Mouse (Mus musculus): Measurements from ENCODE around the gene Fras1. TPM values are rescaled to one million over a fixed set of nuclear protein-coding genes. Genes with fewer than 3 reads are reported as not detected.

The Fras1 gene
- total and polyA plus RNA-seq, 2 experiments from 2014 or later, result 2.2 to 6.2 TPM

DNA sequence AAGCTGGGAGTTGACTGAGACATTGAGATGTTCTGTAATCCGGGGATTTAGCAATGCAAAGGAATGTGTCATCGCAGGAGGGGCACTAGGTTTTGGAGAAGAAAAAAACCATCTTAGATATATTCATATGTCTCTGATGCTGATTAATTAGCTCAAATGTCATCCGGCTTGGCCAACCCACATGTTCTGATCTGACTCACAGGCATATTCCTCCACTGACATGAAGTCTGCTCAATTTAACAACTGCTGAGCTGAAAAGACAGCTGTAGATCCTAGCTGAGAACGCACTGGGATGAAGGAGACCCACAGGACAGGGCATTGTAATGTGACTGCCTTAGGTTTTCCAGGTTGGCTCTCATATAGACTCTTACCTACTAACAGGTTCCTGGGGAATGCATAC, 128.0 kb downstream of the Fras1 start:
- H3K27ac ChIP-seq (ENCODE audit: low read depth, low read length), result no peak overlapping the region
- no peaks in the 10 kb centered on the region for H3K9me3 ChIP-seq (ENCODE audit: low read length)
- no peak overlapping the region for H3K4me2 ChIP-seq (ENCODE audit: low read depth)
- no peaks in the 10 kb centered on the region for H3K27me3 ChIP-seq (ENCODE audit: insufficient read depth, low read length)
- H3K9ac ChIP-seq, result no peak overlapping the region
- ATAC-seq (no peak; the same call in 1 of the 2 replicates), DNase-seq (no peak)
- WGBS, result 77% methylated on average over 4 of the region's 4 CpGs
- H3K36me3 ChIP-seq (ENCODE audit: insufficient read depth), result no peaks in the 10 kb centered on the region
- TF ChIP-seq CTCF (IDR thresholded peaks at IDR 0.05; ENCODE audit: low read depth), result no peak
- no peak overlapping the region for H3K4me3 ChIP-seq (ENCODE audit: low read depth, low read length)
- H3K4me1 ChIP-seq (ENCODE audit: insufficient read depth), result no peaks in the 10 kb centered on the region

DNA sequence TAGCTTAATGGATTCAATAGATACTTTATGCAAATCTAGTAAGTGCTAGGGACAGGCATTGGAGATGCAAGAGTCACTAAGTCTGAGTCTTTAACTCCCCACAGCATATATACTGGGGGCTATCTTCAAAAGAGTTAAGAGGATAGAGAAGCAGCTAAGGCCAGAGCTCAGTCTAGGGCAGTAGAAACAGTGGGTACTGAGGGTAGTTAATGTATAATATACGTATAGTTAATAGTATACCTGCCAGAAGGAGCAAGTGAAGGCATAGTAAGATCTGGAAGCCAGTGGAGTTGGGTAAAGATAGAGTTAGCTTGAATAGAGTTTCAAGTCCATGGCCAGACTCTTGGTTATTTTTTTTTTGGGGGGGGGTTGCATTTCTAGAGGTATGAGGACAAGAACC, 128.6 kb downstream of the Fras1 start:
- no peaks in the 10 kb centered on the region for H3K4me1 ChIP-seq (ENCODE audit: insufficient read depth)
- H3K4me2 ChIP-seq (ENCODE audit: low read depth), result no peak overlapping the region
- no peak overlapping the region for H3K9ac ChIP-seq
- WGBS, result 88% methylated on average over 1 of the region's 1 CpGs
- no peak for TF ChIP-seq CTCF (IDR thresholded peaks at IDR 0.05; ENCODE audit: low read depth)
- H3K9me3 ChIP-seq (ENCODE audit: low read length), result no peaks in the 10 kb centered on the region
- H3K27me3 ChIP-seq (ENCODE audit: insufficient read depth, low read length), result no peaks in the 10 kb centered on the region
- no peak for ATAC-seq
- H3K4me3 ChIP-seq (ENCODE audit: low read depth, low read length), result no peak overlapping the region
- no peaks in the 10 kb centered on the region for H3K36me3 ChIP-seq (ENCODE audit: insufficient read depth)
- no peak overlapping the region for H3K27ac ChIP-seq (ENCODE audit: low read depth, low read length)
- no peak for DNase-seq

DNA sequence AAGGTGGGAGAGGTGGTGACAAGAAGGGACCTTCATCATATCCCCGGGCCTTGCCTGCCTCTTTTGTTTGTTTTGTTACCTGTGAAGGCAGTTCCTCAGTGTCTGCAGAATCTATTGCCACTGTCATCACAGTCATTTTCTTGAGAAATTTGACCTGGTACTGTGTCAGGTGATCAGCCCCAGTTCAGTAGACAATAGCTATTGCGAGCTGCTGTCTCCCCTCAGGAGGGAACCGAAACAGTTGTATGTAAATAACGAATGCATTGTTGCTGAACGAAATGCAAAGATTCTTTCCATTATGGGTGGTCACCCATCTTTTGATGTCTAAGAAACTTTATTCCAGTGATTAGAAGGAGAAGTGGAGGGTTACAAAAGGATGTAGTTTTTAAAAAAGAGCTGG, 137.2 kb downstream of the Fras1 start:
- Histone ChIP-seq H3K27me3 (ENCODE audit: insufficient read depth, low read length) (no peaks in the 10 kb centered on the region), H3K9me3 (ENCODE audit: low read length) (no peaks in the 10 kb centered on the region), H3K27ac (ENCODE audit: low read depth, low read length) (no peak overlapping the region), H3K9ac (no peak overlapping the region), H3K4me2 (ENCODE audit: low read depth) (no peak overlapping the region), H3K4me3 (ENCODE audit: low read depth, low read length) (no peak overlapping the region), H3K36me3 (ENCODE audit: insufficient read depth) (no peaks in the 10 kb centered on the region), H3K4me1 (ENCODE audit: insufficient read depth) (no peaks in the 10 kb centered on the region; the same call in 1 of the 2 replicates)
- WGBS, result 80% methylated on average over 5 of the region's 5 CpGs
- no peak for TF ChIP-seq CTCF (IDR thresholded peaks at IDR 0.05; ENCODE audit: low read depth)
- ATAC-seq (no peak), DNase-seq (no peak)

DNA sequence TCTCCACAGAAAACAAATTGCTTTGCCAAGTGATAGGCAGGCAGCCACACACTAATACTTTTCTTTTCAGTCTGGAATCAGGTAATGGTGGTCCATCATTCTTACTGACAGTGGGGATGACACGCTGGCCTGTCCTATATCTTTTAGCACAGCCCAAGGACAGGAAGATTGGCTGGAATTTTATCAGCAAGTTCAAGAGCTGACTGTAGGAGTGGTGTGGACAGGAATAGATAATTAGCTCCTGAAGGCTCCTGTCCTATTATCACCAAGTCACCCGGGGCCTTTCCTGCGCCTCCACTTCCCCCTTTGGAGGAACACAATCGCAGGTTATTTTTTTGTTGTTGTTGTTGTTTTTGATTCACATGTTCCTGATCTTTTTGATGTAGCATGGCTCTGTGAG, 139.6 kb downstream of the Fras1 start:
- Histone ChIP-seq H3K27ac (ENCODE audit: low read depth, low read length) (no peak overlapping the region), H3K9me3 (ENCODE audit: low read length) (no peaks in the 10 kb centered on the region), H3K4me3 (ENCODE audit: low read depth, low read length) (no peak overlapping the region), H3K9ac (no peak overlapping the region), H3K36me3 (ENCODE audit: insufficient read depth) (no peaks in the 10 kb centered on the region), H3K4me1 (ENCODE audit: insufficient read depth) (no peaks in the 10 kb centered on the region; the same call in 1 of the 2 replicates), H3K27me3 (ENCODE audit: insufficient read depth, low read length) (no peaks in the 10 kb centered on the region), H3K4me2 (ENCODE audit: low read depth) (no peak overlapping the region)
- DNase-seq, result no peak
- no peak for TF ChIP-seq CTCF (IDR thresholded peaks at IDR 0.05; ENCODE audit: low read depth)
- WGBS, result 89% methylated on average over 4 of the region's 4 CpGs
- ATAC-seq, result no peak

DNA sequence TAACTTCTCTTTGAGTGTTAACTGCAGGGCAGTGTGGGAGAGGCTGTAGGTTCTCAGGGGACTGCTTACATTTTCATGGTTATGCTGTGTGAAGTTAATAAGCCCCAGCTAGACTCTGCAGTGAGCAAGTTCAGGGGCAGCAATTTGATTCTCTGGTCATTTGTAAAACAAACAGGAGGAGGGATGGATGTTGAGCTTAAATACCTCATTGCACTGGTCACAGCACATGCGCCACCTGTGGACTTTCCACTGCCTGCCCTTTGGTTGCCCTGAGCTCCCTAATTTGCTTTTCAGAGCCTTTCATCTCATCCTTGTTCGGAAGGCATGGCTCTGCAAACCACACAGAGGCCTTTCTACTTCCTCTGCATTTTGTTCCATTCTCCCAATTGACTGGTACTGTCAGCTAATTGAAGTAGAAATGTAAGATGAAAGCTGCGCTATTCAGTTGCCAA, 142.1 kb downstream of the Fras1 start:
- Histone ChIP-seq H3K4me3 (ENCODE audit: low read depth, low read length) (no peak overlapping the region), H3K9me3 (ENCODE audit: low read length) (no peaks in the 10 kb centered on the region), H3K36me3 (ENCODE audit: insufficient read depth) (no peaks in the 10 kb centered on the region), H3K27ac (ENCODE audit: low read depth, low read length) (no peak overlapping the region), H3K4me2 (ENCODE audit: low read depth) (no peak overlapping the region), H3K4me1 (ENCODE audit: insufficient read depth) (no peaks in the 10 kb centered on the region; the same call in 1 of the 2 replicates), H3K27me3 (ENCODE audit: insufficient read depth, low read length) (no peaks in the 10 kb centered on the region), H3K9ac (no peak overlapping the region)
- no peak for TF ChIP-seq CTCF (IDR thresholded peaks at IDR 0.05; ENCODE audit: low read depth)
- ATAC-seq, result peak; percentile 29
- 31% methylated on average over 3 of the region's 3 CpGs for WGBS
- peak; percentile 20 for DNase-seq

DNA sequence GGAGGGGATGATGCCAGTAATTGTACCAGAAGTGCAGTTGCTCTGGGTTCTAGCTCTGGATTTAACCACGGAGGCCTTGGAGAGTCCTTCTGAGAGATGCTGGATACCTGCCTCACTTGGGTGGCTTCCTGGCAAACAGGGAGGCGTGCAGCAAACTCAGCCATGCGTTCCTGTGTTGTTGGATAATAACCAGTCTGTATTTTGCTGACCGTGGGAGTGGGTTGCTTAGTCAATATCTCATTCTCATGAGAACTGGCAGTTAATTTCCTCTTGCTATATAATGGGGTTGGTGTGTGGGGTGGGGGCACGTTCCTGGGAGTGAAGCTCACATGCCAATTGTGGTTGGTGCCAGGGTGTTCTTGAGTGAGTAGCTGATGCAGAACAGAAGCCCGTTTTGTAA, 142.6 kb downstream of the Fras1 start:
- ATAC-seq (no peak), DNase-seq (no peak)
- no peak overlapping the region for H3K4me2 ChIP-seq (ENCODE audit: low read depth)
- TF ChIP-seq CTCF (IDR thresholded peaks at IDR 0.05; ENCODE audit: low read depth), result no peak
- H3K36me3 ChIP-seq (ENCODE audit: insufficient read depth), result no peaks in the 10 kb centered on the region
- H3K4me1 ChIP-seq (ENCODE audit: insufficient read depth), result no peaks in the 10 kb centered on the region; the same call in 1 of the 2 replicates
- H3K9me3 ChIP-seq (ENCODE audit: low read length), result no peaks in the 10 kb centered on the region
- no peak overlapping the region for H3K9ac ChIP-seq
- H3K27ac ChIP-seq (ENCODE audit: low read depth, low read length), result no peak overlapping the region
- 42% methylated on average over 6 of the region's 6 CpGs for WGBS
- no peaks in the 10 kb centered on the region for H3K27me3 ChIP-seq (ENCODE audit: insufficient read depth, low read length)
- no peak overlapping the region for H3K4me3 ChIP-seq (ENCODE audit: low read depth, low read length)

DNA sequence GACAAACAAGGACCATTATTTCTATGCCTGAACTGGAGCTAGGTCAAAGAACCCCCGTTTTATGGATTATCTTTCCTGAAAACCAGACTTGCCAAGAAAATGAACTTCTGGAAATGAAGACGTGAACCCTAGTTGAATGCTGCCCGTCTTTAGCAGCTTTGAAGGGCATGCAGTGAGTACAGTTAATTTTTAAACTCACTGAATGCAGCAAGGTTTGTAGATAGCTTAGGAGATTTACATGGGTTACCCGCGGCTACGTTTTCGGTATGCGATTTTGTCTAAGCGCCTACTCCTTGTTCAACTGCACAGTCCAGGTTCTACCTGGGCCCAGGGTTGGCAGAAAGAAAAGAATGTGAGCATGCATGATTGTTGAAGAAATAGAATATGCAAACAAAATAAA, 147.8 kb downstream of the Fras1 start:
- Histone ChIP-seq H3K4me1 (ENCODE audit: insufficient read depth) (no peaks in the 10 kb centered on the region), H3K9ac (no peak overlapping the region), H3K27ac (ENCODE audit: low read depth, low read length) (no peak overlapping the region), H3K4me3 (ENCODE audit: low read depth, low read length) (no peak overlapping the region), H3K9me3 (ENCODE audit: low read length) (no peaks in the 10 kb centered on the region), H3K4me2 (ENCODE audit: low read depth) (no peak overlapping the region), H3K27me3 (ENCODE audit: insufficient read depth, low read length) (no peaks in the 10 kb centered on the region), H3K36me3 (ENCODE audit: insufficient read depth) (no peaks in the 10 kb centered on the region)
- TF ChIP-seq CTCF (IDR thresholded peaks at IDR 0.05; ENCODE audit: low read depth), result no peak
- DNase-seq (no peak), ATAC-seq (no peak)
- 87% methylated on average over 9 of the region's 9 CpGs for WGBS

All from forebrain, postnatal 0 days (tissue).